Mouse (Mus musculus): Measurements from ENCODE around the gene Sat1. TPM values are rescaled to one million over a fixed set of nuclear protein-coding genes. Genes with fewer than 3 reads are reported as not detected.

Gene Sat1
- polyA plus RNA-seq, 1 experiment from 2014 or later, result 558 TPM

DNA sequence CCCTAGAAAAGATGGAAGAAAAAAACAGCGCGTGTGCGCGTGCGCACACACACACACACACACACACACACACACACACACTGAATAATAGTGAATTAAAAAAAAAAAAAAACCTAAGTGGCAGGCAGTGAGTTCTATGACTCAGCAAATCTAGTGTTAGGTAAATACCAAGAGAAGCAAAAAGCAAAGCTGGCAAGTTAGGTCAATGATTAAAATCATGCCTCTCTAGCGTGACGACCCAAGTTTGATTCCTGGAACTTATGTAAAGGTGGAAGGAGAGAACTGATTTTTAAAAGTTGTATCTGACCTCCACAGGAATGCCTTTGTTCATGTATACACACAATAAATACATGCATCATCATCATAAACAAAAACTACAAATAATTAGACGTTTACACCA, 46.4 kb downstream of the Sat1 start:
- Histone ChIP-seq H3K4me3 (replicated peaks; ENCODE audit: low read depth, low read length) (no peak overlapping the region), H3K27me3 (ENCODE audit: insufficient read depth, low read length) (no peaks in the 10 kb centered on the region), H3K36me3 (ENCODE audit: insufficient read depth, low read length) (no peaks in the 10 kb centered on the region), H3K4me2 (ENCODE audit: low read length) (no peak overlapping the region), H3K27ac (no peak overlapping the region), H3K4me1 (replicated peaks; ENCODE audit: insufficient read depth, low read length) (no peaks in the 10 kb centered on the region), H3K9ac (ENCODE audit: low read depth, low read length) (no peak overlapping the region), H3K9me3 (replicated peaks; ENCODE audit: low read length) (no peaks in the 10 kb centered on the region)
- ATAC-seq (replicated peaks; ENCODE audit: low FRiP score, low read depth) (no peak), DNase-seq (ENCODE audit: low spot score) (no peak)
- 88% methylated on average over 8 of the region's 8 CpGs for WGBS
- no peak for TF ChIP-seq CTCF (IDR thresholded peaks at IDR 0.05; ENCODE audit: low read depth)

DNA sequence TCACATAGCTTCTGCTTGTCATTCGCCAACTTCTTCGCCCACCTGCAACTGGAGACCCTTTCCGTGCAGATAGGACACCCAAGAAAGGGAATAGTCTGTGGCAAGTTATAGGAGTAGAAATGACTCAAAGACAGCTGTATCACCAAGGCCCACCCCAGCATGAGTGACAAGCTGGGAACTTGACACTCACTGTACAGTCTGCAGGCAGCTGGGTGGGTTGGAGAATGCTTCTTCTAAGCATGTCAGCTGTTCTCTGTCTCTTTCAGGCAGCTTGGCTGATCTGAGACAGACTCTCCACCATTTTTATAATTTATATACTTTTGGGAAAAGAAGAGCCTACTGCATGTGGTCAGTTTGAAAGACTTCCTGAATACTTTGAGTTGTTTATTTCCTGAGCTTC, 48.6 kb downstream of the Sat1 start:
- Histone ChIP-seq H3K36me3 (ENCODE audit: insufficient read depth, low read length) (no peaks in the 10 kb centered on the region), H3K27ac (no peak overlapping the region), H3K4me1 (replicated peaks; ENCODE audit: insufficient read depth, low read length) (no peaks in the 10 kb centered on the region), H3K4me2 (ENCODE audit: low read length) (no peak overlapping the region), H3K9me3 (replicated peaks; ENCODE audit: low read length) (no peaks in the 10 kb centered on the region), H3K9ac (ENCODE audit: low read depth, low read length) (no peak overlapping the region), H3K27me3 (ENCODE audit: insufficient read depth, low read length) (no peaks in the 10 kb centered on the region), H3K4me3 (replicated peaks; ENCODE audit: low read depth, low read length) (no peak overlapping the region)
- DNase-seq (ENCODE audit: low spot score) (peak; percentile 9), ATAC-seq (replicated peaks; ENCODE audit: low FRiP score, low read depth) (no peak)
- 85% methylated on average over 3 of the region's 3 CpGs for WGBS
- TF ChIP-seq CTCF (IDR thresholded peaks at IDR 0.05; ENCODE audit: low read depth), result no peak

DNA sequence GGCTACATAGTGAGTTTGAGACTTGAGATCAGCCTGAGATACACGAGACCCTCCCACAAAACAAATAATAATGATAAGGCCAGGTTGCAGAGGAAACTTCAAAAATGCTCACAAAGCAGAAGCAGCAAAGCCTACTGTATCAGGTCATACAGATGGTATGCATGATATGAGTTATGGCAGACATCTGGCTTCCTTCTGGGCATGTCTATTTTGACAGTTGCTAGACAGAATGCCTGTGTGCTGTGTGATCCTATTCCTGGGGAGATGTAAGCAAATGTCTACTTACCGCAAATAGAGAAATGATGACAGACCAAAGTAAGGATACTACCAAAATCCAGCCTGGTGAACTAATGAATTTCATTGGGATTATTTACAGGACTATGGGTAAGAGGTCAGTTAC, 49.9 kb downstream of the Sat1 start:
- Histone ChIP-seq H3K4me2 (ENCODE audit: low read length) (no peak overlapping the region), H3K9ac (ENCODE audit: low read depth, low read length) (no peak overlapping the region), H3K4me3 (replicated peaks; ENCODE audit: low read depth, low read length) (no peak overlapping the region), H3K27ac (no peak overlapping the region), H3K4me1 (replicated peaks; ENCODE audit: insufficient read depth, low read length) (no peaks in the 10 kb centered on the region), H3K27me3 (ENCODE audit: insufficient read depth, low read length) (no peaks in the 10 kb centered on the region), H3K36me3 (ENCODE audit: insufficient read depth, low read length) (no peaks in the 10 kb centered on the region), H3K9me3 (replicated peaks; ENCODE audit: low read length) (no peaks in the 10 kb centered on the region)
- no peak for ATAC-seq (replicated peaks; ENCODE audit: low FRiP score, low read depth)
- DNase-seq (ENCODE audit: low spot score), result no peak
- TF ChIP-seq CTCF (IDR thresholded peaks at IDR 0.05; ENCODE audit: low read depth), result no peak
- whole genome bisulfite sequencing, result 77% methylated on average over 2 of the region's 2 CpGs

DNA sequence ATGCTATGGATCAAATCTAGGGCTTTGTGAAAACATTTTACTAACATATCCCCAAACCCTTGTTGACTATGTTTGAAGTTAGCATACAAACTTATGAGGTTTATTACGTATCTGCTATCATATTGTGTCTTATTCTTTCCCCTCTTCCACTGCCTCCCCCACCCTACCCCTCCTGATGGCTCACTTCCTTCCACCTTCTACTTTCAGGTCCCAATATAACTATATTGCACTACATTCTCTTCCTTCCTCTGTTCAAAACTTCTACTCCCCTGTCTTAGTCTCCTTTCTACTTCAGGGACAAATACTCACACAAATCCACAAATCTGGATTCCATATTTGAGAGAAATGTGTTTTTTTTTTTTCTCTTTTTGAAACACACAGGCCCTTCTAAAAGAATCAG, 52.7 kb downstream of the Sat1 start:
- Histone ChIP-seq H3K9ac (ENCODE audit: low read depth, low read length) (no peak overlapping the region), H3K4me3 (replicated peaks; ENCODE audit: low read depth, low read length) (no peak overlapping the region), H3K9me3 (replicated peaks; ENCODE audit: low read length) (no peaks in the 10 kb centered on the region), H3K4me1 (replicated peaks; ENCODE audit: insufficient read depth, low read length) (no peaks in the 10 kb centered on the region), H3K4me2 (ENCODE audit: low read length) (no peak overlapping the region), H3K36me3 (ENCODE audit: insufficient read depth, low read length) (no peaks in the 10 kb centered on the region), H3K27ac (no peak overlapping the region), H3K27me3 (ENCODE audit: insufficient read depth, low read length) (no peaks in the 10 kb centered on the region)
- DNase-seq (ENCODE audit: low spot score) (no peak), ATAC-seq (replicated peaks; ENCODE audit: low FRiP score, low read depth) (no peak)
- no peak for TF ChIP-seq CTCF (IDR thresholded peaks at IDR 0.05; ENCODE audit: low read depth)
- 76% methylated on average over 1 of the region's 1 CpGs for WGBS

Other genes starting within 250 kb of the Sat1 start
- not detected in 2 replicates for gene Magea8, start 220.6 kb downstream of the Sat1 start, polyA plus RNA-seq (2015; fragmentation: Nextera tagmentation; extraction: Ambion mirVana)
- not detected in 2 replicates for gene Magea5, start 153.3 kb downstream of the Sat1 start, polyA plus RNA-seq (2015; fragmentation: Nextera tagmentation; extraction: Ambion mirVana)
- gene Magea1, start 126.7 kb downstream of the Sat1 start, polyA plus RNA-seq (2015; fragmentation: Nextera tagmentation; extraction: Ambion mirVana), result not detected in 2 replicates
- not detected in 2 replicates for gene Magea2, start 122.8 kb downstream of the Sat1 start, polyA plus RNA-seq (2015; fragmentation: Nextera tagmentation; extraction: Ambion mirVana)
- 0.17 TPM in 1 of 2 replicates, not detected in the other for gene Cldn34b2, start 88.0 kb downstream of the Sat1 start, polyA plus RNA-seq (2015; fragmentation: Nextera tagmentation; extraction: Ambion mirVana)
- gene Acot9, start 46.0 kb upstream of the Sat1 start, polyA plus RNA-seq (2015; fragmentation: Nextera tagmentation; extraction: Ambion mirVana), result 63.9 and 66.5 TPM in 2 replicates
- 281 and 291 TPM in 2 replicates for gene Prdx4, start 124.3 kb upstream of the Sat1 start, polyA plus RNA-seq (2015; fragmentation: Nextera tagmentation; extraction: Ambion mirVana)